ENCODE assay signal across 8 mouse cellular contexts in the genomic region with DNA sequence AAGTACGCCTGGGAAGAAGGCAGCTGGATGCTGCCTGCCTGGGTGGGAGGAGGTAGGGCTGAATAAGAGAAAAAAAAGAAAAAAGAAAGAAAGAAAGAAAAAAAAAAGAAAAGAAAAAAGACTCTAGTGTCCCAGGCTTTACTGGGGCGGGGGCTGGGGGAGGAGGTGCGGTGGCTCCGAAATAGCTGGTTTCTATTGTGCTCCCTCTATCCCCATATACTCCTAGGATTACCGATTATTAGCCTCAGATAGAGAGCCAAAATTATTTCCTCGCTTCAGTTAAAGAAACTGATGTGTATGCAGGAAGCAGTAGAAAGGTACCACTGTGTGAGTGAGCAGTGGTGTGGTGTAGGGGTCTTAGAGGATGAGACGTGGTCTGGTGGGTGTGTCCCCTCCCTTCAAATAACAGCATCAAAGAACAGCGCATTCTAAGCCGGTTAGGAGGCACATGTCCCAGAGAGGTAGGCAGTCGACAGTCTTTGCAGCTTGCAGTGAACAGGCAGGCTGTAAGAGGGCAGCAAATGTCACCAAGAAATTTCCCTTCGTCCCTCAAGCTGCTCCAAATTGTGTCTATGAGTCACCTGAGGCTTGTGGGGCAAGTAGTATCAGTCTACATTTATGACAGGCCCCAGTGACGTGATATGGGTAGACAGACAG. TPM values are rescaled to one million over a fixed set of nuclear protein-coding genes. Genes with fewer than 3 reads are reported as not detected.
DNase-seq lines count a peak whose midpoint lies in the region; ATAC-seq and TF ChIP-seq lines count a peak whose summit lies in the region.

No protein-coding gene starts in this region.

- 7% methylated on average over 12 of the region's 12 CpGs for WGBS in intestine, embryonic 14.5 days
- 2% methylated on average over 12 of the region's 12 CpGs for whole genome bisulfite sequencing in neural tube, embryonic 14.5 days

- DNase-seq in layer of hippocampus, adult 2 months (ENCODE audit: low spot score in 2 of 2): no peak
- no peak for DNase-seq in layer of hippocampus, adult 8-10 months (ENCODE audit: low spot score in 2 of 2)
- DNase-seq in cerebellum, postnatal 36 days: peak; percentile 48 to 61
- peak; percentile 60 for DNase-seq in intestine, embryonic 14.5 days (ENCODE audit: low spot score)
- DNase-seq in right cerebral cortex, postnatal 10 days (ENCODE audit: low spot score in 2 of 2): no peak
- no peak for DNase-seq in lung, adult 18-20 months

- peak overlapping the region; percentile 81 for H3K4me2 ChIP-seq in intestine, embryonic 14.5 days (ENCODE audit: low read length)
- H3K4me2 ChIP-seq in neural tube, embryonic 14.5 days (ENCODE audit: low read depth, low read length): peak overlapping the region; percentile 72

- 0 out of 2 replicates have a peak, but pooled peaks have one; percentile 6 for TF ChIP-seq CTCF in layer of hippocampus, adult 2 months (conservative IDR thresholded peaks at IDR 0.05)

- H3K27me3 ChIP-seq in intestine, embryonic 14.5 days (replicated peaks; ENCODE audit: control insufficient read depth, insufficient read depth, low read length): no peaks in the 10 kb centered on the region
- H3K27me3 ChIP-seq in neural tube, embryonic 14.5 days (ENCODE audit: control insufficient read depth, insufficient read depth, low read length): no peaks in the 10 kb centered on the region

- peak overlapping the region; percentile 81 for H3K4me3 ChIP-seq in layer of hippocampus, adult 2 months
- peak overlapping the region; percentile 64 for H3K4me3 ChIP-seq in intestine, embryonic 14.5 days (ENCODE audit: low read depth, low read length)
- H3K4me3 ChIP-seq in neural tube, embryonic 14.5 days (ENCODE audit: low read depth, low read length): peak overlapping the region; percentile 77

- ATAC-seq in intestine, embryonic 14.5 days (replicated peaks; ENCODE audit: low FRiP score, low TSS enrichment, low read depth): no peak; the same call in 1 of the 2 replicates
- peak; percentile 25; the same call in 1 of the 2 replicates for ATAC-seq in neural tube, embryonic 14.5 days (ENCODE audit: low read depth)
- no peak for ATAC-seq in frontal cortex, adult (ENCODE audit: low TSS enrichment)

- no peaks in the 10 kb centered on the region; the same call in 1 of the 2 replicates for H3K36me3 ChIP-seq in intestine, embryonic 14.5 days (ENCODE audit: control insufficient read depth, insufficient read depth, low read length)
- H3K36me3 ChIP-seq in neural tube, embryonic 14.5 days (ENCODE audit: control insufficient read depth, insufficient read depth, low read length): no peaks in the 10 kb centered on the region

- peak overlapping the region; percentile 92 for H3K27ac ChIP-seq in layer of hippocampus, adult 2 months
- H3K27ac ChIP-seq in intestine, embryonic 14.5 days (ENCODE audit: low read depth): peak overlapping the region; percentile 62
- H3K27ac ChIP-seq in neural tube, embryonic 14.5 days (ENCODE audit: low read depth, low read length): peak overlapping the region; percentile 91

- peaks cover 17% of the 10 kb centered on the region for H3K4me1 ChIP-seq in intestine, embryonic 14.5 days (replicated peaks; ENCODE audit: control insufficient read depth, insufficient read depth, low read length)
- H3K4me1 ChIP-seq in neural tube, embryonic 14.5 days (ENCODE audit: control insufficient read depth, insufficient read depth, low read length): peaks cover 19% of the 10 kb centered on the region

- no peak overlapping the region for H3K9ac ChIP-seq in intestine, embryonic 14.5 days (ENCODE audit: low read length)
- H3K9ac ChIP-seq in neural tube, embryonic 14.5 days (replicated peaks; ENCODE audit: low read depth, low read length): peak overlapping the region; percentile 82

- H3K9me3 ChIP-seq in intestine, embryonic 14.5 days (ENCODE audit: control insufficient read depth, low read length): no peaks in the 10 kb centered on the region
- no peaks in the 10 kb centered on the region for H3K9me3 ChIP-seq in neural tube, embryonic 14.5 days (ENCODE audit: control insufficient read depth, low read length)

RNA-seq across cellular contexts. Expression of a gene that starts 0.8 kb away (rescaled TPM):
- total RNA-seq in layer of hippocampus, adult 2 months (2021): 10 to 100 TPM; 88.3 to 94.4 TPM
- total RNA-seq in layer of hippocampus, adult 8-10 months (2022): 100 to 1,000 TPM in 1 of 4 experiments, 10 to 100 TPM in 3; 88.8 to 102 (median 95.8) TPM
- 11.0 and 12.2 TPM in 2 replicates for polyA plus RNA-seq in intestine, embryonic 14.5 days (2014; fragmentation: Nextera tagmentation; extraction: Ambion mirVana)
- 57.0 and 57.3 TPM in 2 replicates for polyA plus RNA-seq in neural tube, embryonic 14.5 days (2014; fragmentation: Nextera tagmentation; extraction: Ambion mirVana)

RNA-seq across cellular contexts. Expression of a gene that starts 13.8 kb away (rescaled TPM):
- not detected for total RNA-seq in layer of hippocampus, adult 2 months (2021)
- not detected for total RNA-seq in layer of hippocampus, adult 8-10 months (2022)
- polyA plus RNA-seq in intestine, embryonic 14.5 days (2014; fragmentation: Nextera tagmentation; extraction: Ambion mirVana): 0.31 and 0.51 TPM in 2 replicates
- 0.31 and 0.44 TPM in 2 replicates for polyA plus RNA-seq in neural tube, embryonic 14.5 days (2014; fragmentation: Nextera tagmentation; extraction: Ambion mirVana)

RNA-seq across cellular contexts. Expression of a gene that starts 40.7 kb away (rescaled TPM):
- total RNA-seq in layer of hippocampus, adult 2 months (2021): 100 to 1,000 TPM; 149 to 155 TPM
- total RNA-seq in layer of hippocampus, adult 8-10 months (2022): 100 to 1,000 TPM; 151 to 190 (median 164) TPM
- 25.3 and 27.0 TPM in 2 replicates for polyA plus RNA-seq in intestine, embryonic 14.5 days (2014; fragmentation: Nextera tagmentation; extraction: Ambion mirVana)
- polyA plus RNA-seq in neural tube, embryonic 14.5 days (2014; fragmentation: Nextera tagmentation; extraction: Ambion mirVana): 24.4 and 25.0 TPM in 2 replicates

RNA-seq across cellular contexts. Expression of a gene that starts 43.4 kb away (rescaled TPM):
- not detected for total RNA-seq in layer of hippocampus, adult 2 months (2021)
- total RNA-seq in layer of hippocampus, adult 8-10 months (2022): not detected
- polyA plus RNA-seq in intestine, embryonic 14.5 days (2014; fragmentation: Nextera tagmentation; extraction: Ambion mirVana): not detected in 2 replicates
- polyA plus RNA-seq in neural tube, embryonic 14.5 days (2014; fragmentation: Nextera tagmentation; extraction: Ambion mirVana): not detected in 2 replicates

Comparison
In these comparisons a context has a peak if more than half of its experiments do, and no peak if none do; other contexts are left out.
1. DNase-seq: peak in cerebellum, postnatal 36 days (2 of 2) and intestine, embryonic 14.5 days (single experiment); none in layer of hippocampus, adult 2 months (0 of 2), layer of hippocampus, adult 8-10 months (0 of 2), right cerebral cortex, postnatal 10 days (0 of 2) and lung, adult 18-20 months (0 of 2).
2. Peak in every context shown above with its lines, with median percentiles within 50 percentile points of each other: H3K27ac ChIP-seq and H3K4me3 ChIP-seq.